Mouse (Mus musculus) heart, embryonic 11.5 days (tissue): ENCODE measurements around the gene Oasl2. TPM values are rescaled to one million over a fixed set of nuclear protein-coding genes. Genes with fewer than 3 reads are reported as not detected.

Source experiments
- ATAC-seq: fragments of 200-750 bp; cut with Nextera tagmentation; replicated peaks from 2 replicates; pipeline ENCODE4 v1.8.0; 2017; ENCODE audit warnings: moderate library complexity; ENCODE audit not compliant: insufficient number of reproducible peaks, low FRiP score, low TSS enrichment
- H3K27ac ChIP-seq: fragments of 300-500 bp; sonication (generic); 2 replicates; pipeline ENCODE4 v1.5.1; 2014; ENCODE audit warnings: mild to moderate bottlenecking, low read depth, low read length
- H3K27me3 ChIP-seq: fragments of 300-500 bp; sonication (generic); 2 replicates; pipeline ENCODE4 v1.6.1; 2014; ENCODE audit warnings: mild to moderate bottlenecking, low read length, mixed read lengths; ENCODE audit not compliant: control insufficient read depth, insufficient read depth
- H3K36me3 ChIP-seq: fragments of 300-500 bp; sonication (generic); 2 replicates; pipeline ENCODE4 v1.6.1; 2014; ENCODE audit warnings: mild to moderate bottlenecking, low read length, moderate library complexity, mixed read lengths; ENCODE audit not compliant: control insufficient read depth, insufficient read depth
- H3K4me1 ChIP-seq: fragments of 300-500 bp; sonication (generic); 2 replicates; pipeline ENCODE4 v1.6.1; 2014; ENCODE audit warnings: low read length; ENCODE audit not compliant: control insufficient read depth, insufficient read depth
- H3K4me2 ChIP-seq: fragments of 300-500 bp; sonication (generic); 2 replicates; pipeline ENCODE4 v1.6.1; 2014; ENCODE audit warnings: mild to moderate bottlenecking, moderate library complexity
- H3K4me3 ChIP-seq: fragments of 300-500 bp; sonication (generic); 2 replicates; pipeline ENCODE4 v1.5.1; 2014; ENCODE audit warnings: low read depth, low read length
- H3K9ac ChIP-seq: fragments of 300-500 bp; sonication (generic); 2 replicates; pipeline ENCODE4 v1.6.1; 2014; ENCODE audit warnings: mild to moderate bottlenecking, low read depth, low read length, moderate library complexity
- H3K9me3 ChIP-seq: fragments of 300-500 bp; sonication (generic); replicated peaks from 2 replicates; pipeline ENCODE4 v1.6.1; 2016; ENCODE audit warnings: low read length; ENCODE audit not compliant: control insufficient read depth
- WGBS: fragments of 180-500 bp; shearing (Covaris S2); extraction: QIAGEN DNeasy Blood & Tissue Kit; methylation state at CpG from one replicate; pipeline ENCODE4 v1.1.7; 2014; ENCODE audit not compliant: insufficient replicate concordance; 5-methylcytosine and 5-hydroxymethylcytosine counted together
- microRNA-seq: library from miRNA; unstranded; fragments of <30 nt; microRNA quantifications from one replicate; pipeline ENCODE4, GENCODE M21; 2016; ENCODE audit warnings: borderline number of aligned reads
- polyA plus RNA-seq: library from polyadenylated mRNA; unstranded; fragments of >200 nt; fragmentation: Nextera tagmentation; extraction: Ambion mirVana; gene quantifications from 2 replicates; pipeline ENCODE4 v1.2.1, GENCODE M21; 2014

Gene Oasl2
- polyA plus RNA-seq, 1 experiment from 2014 or later: 2.7 TPM

DNA sequence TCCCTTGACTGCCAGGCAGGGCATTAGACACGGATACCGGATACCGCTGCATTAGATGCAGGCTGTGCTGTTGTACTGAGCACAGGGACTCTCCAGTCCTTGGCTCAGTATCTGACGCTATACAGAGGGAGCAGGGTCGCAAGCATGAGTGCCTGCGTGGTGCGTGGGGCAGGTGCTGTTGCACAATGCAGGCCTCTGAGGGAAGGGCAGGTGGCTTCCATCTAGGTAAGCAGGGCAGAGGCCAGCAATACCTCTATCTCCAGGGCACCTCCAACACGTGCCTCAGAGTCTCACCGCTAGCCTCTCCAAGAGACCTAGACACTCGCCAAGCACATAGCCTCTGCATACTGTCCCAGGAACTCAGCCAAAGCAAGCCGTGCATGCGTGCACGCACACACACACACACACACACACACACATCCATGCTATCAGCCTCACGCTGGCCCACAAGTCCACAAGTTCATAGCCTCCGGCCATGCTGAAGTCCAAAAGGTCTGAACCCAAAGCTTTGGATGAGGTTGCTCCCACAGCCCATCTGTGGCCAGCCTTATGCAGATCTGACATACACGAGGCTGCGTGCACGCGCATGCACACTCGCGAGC, 54.6 kb downstream of the Oasl2 start:
- 84% methylated on average over 21 of the region's 21 CpGs for WGBS

DNA sequence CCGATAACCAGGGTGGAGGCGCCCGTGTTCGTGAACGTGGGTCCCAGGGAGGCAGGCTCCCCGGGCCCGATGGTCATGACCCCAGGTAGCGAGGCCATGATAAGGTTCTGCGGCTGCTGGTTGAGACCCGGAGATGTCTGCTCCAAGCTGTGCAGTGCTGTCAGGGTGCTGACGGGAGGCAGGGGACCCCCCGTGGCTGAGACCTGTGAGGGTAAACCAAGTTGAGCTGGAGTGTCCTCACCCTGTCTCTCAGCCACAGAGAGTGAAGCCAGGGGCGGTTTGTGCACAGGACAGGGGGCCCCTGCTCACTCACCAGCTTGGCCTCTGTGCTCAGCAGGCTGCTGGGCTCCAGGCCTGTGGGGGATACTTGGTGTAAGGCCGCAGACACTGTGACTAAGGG, 56.6 kb downstream of the Oasl2 start:
- WGBS: 78% methylated on average over 14 of the region's 14 CpGs
- Histone ChIP-seq H3K27ac (no peak overlapping the region), H3K4me3 (no peak overlapping the region), H3K4me2 (no peak overlapping the region), H3K27me3 (no peaks in the 10 kb centered on the region), H3K9me3 (no peaks in the 10 kb centered on the region), H3K4me1 (no peaks in the 10 kb centered on the region; the same call in 1 of the 2 replicates), H3K36me3 (no peaks in the 10 kb centered on the region; the same call in 1 of the 2 replicates), H3K9ac (0 out of 2 replicates have a peak overlapping the region, but pooled peaks have one; percentile 16)
- ATAC-seq: no peak

More for the DNA sequence above, 54.6 kb downstream of the Oasl2 start:
- Histone ChIP-seq H3K4me2 (no peak overlapping the region), H3K27ac (no peak overlapping the region), H3K4me3 (no peak overlapping the region), H3K27me3 (no peaks in the 10 kb centered on the region), H3K4me1 (no peaks in the 10 kb centered on the region; the same call in 1 of the 2 replicates), H3K9ac (no peak overlapping the region), H3K9me3 (no peaks in the 10 kb centered on the region), H3K36me3 (peaks cover 11% of the 10 kb centered on the region)
- ATAC-seq: no peak

DNA sequence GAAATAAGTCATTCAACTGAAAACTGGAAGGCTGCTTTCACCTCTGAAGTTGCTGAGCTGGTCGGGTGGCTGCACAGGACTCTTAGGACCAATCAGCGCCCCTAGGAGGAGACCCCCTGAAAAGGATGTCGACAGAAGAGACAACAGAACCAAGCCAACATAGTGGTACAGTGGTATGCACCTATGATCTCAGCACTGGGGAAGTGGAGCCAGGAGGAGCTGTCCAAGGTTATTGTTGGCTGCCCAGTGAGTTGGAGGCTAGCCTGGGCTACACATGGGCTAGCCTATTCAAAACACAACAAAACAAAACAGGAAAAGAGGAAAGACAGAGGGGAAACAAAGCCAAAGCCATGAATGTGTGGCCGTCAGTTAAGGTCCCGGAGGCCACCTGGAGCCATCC, 61.3 kb downstream of the Oasl2 start:
- no peaks in the 10 kb centered on the region for H3K27me3 ChIP-seq
- H3K9ac ChIP-seq: no peak overlapping the region
- no peak overlapping the region for H3K4me3 ChIP-seq
- 76% methylated on average over 5 of the region's 5 CpGs for WGBS
- H3K27ac ChIP-seq: no peak overlapping the region
- no peaks in the 10 kb centered on the region for H3K36me3 ChIP-seq
- H3K4me2 ChIP-seq: no peak overlapping the region
- H3K9me3 ChIP-seq: no peaks in the 10 kb centered on the region
- no peak for ATAC-seq
- H3K4me1 ChIP-seq: no peaks in the 10 kb centered on the region

Small RNA genes within 50 kb of the gene (microRNA-seq; reads per million reads assigned to microRNA genes)
- 265 reads per million, percentile 74 among the genes with 10 or more reads in this experiment for gene Mir6240

Other genes with a start within 250 kb of the Oasl2 start
- gene Trpv4, start 238.5 kb upstream of the Oasl2 start, polyA plus RNA-seq: 0.87 and 0.97 TPM in 2 replicates
- 55.7 and 57.1 TPM in 2 replicates for gene Gltp, start 206.0 kb upstream of the Oasl2 start, polyA plus RNA-seq
- 8.0 and 8.3 TPM in 2 replicates for gene Tchp, start 189.2 kb upstream of the Oasl2 start, polyA plus RNA-seq
- 37.6 and 39.7 TPM in 2 replicates for gene Ankrd13a, start 122.3 kb upstream of the Oasl2 start, polyA plus RNA-seq
- 28.9 and 30.6 TPM in 2 replicates for gene Git2, start 121.4 kb upstream of the Oasl2 start, polyA plus RNA-seq
- 62.7 and 63.7 TPM in 2 replicates for gene 1500011B03Rik, start 73.5 kb upstream of the Oasl2 start, polyA plus RNA-seq
- not detected in 2 replicates for gene 4930519G04Rik, start 43.3 kb upstream of the Oasl2 start, polyA plus RNA-seq
- not detected in 2 replicates for gene Gm9936, start 38.3 kb upstream of the Oasl2 start, polyA plus RNA-seq
- 0.30 and 0.37 TPM in 2 replicates for gene Oasl1, start 26.3 kb downstream of the Oasl2 start, polyA plus RNA-seq
- 31.0 and 35.0 TPM in 2 replicates for gene 2210016L21Rik, start 45.2 kb downstream of the Oasl2 start, polyA plus RNA-seq
- gene Hnf1a, start 74.2 kb downstream of the Oasl2 start, polyA plus RNA-seq: not detected in 2 replicates
- 15.5 and 18.6 TPM in 2 replicates for gene Sppl3, start 114.2 kb downstream of the Oasl2 start, polyA plus RNA-seq
- gene Gm10401, start 201.4 kb downstream of the Oasl2 start, polyA plus RNA-seq: 19.1 and 19.2 TPM in 2 replicates
- 45.5 and 75.6 TPM in 2 replicates for gene Acads, start 222.4 kb downstream of the Oasl2 start, polyA plus RNA-seq
- gene Unc119b, start 238.0 kb downstream of the Oasl2 start, polyA plus RNA-seq: 18.9 and 21.6 TPM in 2 replicates